Mouse (Mus musculus) heart, postnatal 0 days (tissue): Measurements from ENCODE around the gene Chn2.

ENCODE experiments used
- CTCF ChIP-seq: IDR thresholded peaks from 2 replicates; pipeline ENCODE4 v1.5.1; 2016; ENCODE audit warnings: antibody characterized with exemption, control low read depth, low read depth
- EP300 ChIP-seq: IDR thresholded peaks from 2 replicates; pipeline ENCODE4 v1.6.1; 2016; ENCODE audit warnings: antibody characterized with exemption, low read depth

DNA sequence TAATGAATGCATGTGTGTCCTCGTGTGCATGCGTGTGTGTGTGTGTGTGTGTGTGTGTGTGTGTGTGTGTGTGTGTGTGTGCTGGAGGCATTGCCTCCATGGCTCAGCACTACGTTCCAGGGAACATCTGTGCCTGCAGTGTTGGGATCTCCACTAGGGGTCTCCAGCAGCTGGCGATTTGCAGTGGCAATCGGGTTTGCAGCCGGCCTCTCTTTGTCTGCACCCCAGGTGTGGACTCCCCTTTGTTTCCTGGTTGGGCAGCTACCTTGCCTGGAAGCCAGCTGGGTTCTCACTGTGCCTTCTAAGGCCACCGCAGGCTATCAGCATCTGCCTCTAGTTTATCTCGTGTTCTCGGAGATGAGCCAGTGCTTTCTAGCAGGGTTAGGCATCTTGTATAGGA lies 4.9 kb upstream of the Chn2 start:
- TF ChIP-seq CTCF, result peak; percentile 82
- no peak for TF ChIP-seq EP300
